Mouse (Mus musculus): ENCODE measurements at regions not wholly inside any gene's neighbourhood (a gene's known extent, or its start where the extent isn't known, plus 50 kb on each side); places are given as distances from the start of the nearest gene placed in this dataset.

DNA sequence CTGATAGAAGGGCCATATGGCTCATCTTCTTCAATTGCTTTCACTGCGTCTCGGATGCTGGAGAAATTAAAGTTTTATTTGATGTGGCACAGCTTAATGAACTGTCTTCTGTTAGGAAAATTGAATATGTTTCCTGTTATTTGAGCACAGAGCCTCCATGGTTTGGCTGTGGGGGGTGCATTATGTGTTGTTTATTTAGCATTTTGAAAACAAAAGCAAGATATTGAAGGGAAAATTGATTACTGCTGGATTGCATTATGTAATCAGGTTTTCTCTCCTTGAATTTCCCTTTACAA lies 268.8 kb downstream of the Meis1 start:
- Histone ChIP-seq H3K4me1 (replicated peaks) (peaks cover 26% of the 10 kb centered on the region), H3K27ac (ENCODE audit: poor library complexity, severe bottlenecking) (no peak overlapping the region), H3K4me2 (no peak overlapping the region), H3K9ac (no peak overlapping the region), H3K4me3 (no peak overlapping the region), H3K36me3 (no peaks in the 10 kb centered on the region), H3K27me3 (replicated peaks) (no peaks in the 10 kb centered on the region), H3K9me3 (replicated peaks) (no peaks in the 10 kb centered on the region)
- 79% methylated on average over 2 of the region's 2 CpGs for WGBS
- ATAC-seq (ENCODE audit: insufficient number of reproducible peaks, low FRiP score) = no peak

DNA sequence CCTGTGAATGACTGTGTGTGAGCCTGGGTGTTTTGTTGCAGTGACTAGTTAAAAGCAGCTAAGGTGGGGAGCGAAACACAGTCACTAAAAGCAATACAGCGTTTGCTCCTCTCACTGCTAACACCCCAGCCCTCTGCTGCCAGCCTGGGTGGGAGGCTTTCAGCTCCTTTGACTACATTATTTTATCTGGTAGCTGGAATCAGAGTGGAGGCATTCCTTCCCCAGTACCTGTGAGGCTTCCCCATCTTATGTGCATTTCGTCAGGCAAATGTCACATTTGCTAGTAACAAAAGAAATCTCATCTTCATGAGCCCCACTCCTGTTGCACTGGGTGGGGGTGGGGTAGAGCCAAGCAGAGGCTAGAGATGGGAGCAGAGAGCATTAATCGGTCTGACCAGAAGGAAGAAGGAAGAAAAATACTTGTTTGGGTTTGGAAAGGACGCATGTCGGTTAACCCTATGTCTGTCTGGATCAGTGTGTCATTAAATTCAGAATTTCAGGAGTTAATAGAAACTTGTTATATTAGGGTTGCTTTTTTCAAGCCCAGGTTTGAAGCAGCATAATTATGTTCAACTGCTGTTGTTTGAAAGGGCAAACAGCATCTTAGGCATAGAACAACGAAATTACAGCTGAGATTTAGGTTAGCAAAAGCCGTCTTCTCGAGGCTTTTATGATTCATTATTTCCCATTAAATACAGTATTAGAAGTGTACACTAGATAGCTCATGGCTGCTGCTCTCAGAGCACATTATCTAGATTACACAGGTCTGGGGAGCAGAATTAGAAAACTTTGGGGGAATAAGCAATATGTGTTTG lies 269.3 kb downstream of the Meis1 start:
- no peaks in the 10 kb centered on the region for H3K36me3 ChIP-seq
- H3K9ac ChIP-seq = no peak overlapping the region
- no peak overlapping the region for H3K27ac ChIP-seq (ENCODE audit: poor library complexity, severe bottlenecking)
- no peak for ATAC-seq (ENCODE audit: insufficient number of reproducible peaks, low FRiP score)
- no peaks in the 10 kb centered on the region for H3K9me3 ChIP-seq (replicated peaks)
- WGBS = 42% methylated on average over 9 of the region's 9 CpGs
- peaks cover 26% of the 10 kb centered on the region for H3K4me1 ChIP-seq (replicated peaks)
- no peak overlapping the region for H3K4me2 ChIP-seq
- H3K27me3 ChIP-seq (replicated peaks) = no peaks in the 10 kb centered on the region
- no peak overlapping the region for H3K4me3 ChIP-seq

DNA sequence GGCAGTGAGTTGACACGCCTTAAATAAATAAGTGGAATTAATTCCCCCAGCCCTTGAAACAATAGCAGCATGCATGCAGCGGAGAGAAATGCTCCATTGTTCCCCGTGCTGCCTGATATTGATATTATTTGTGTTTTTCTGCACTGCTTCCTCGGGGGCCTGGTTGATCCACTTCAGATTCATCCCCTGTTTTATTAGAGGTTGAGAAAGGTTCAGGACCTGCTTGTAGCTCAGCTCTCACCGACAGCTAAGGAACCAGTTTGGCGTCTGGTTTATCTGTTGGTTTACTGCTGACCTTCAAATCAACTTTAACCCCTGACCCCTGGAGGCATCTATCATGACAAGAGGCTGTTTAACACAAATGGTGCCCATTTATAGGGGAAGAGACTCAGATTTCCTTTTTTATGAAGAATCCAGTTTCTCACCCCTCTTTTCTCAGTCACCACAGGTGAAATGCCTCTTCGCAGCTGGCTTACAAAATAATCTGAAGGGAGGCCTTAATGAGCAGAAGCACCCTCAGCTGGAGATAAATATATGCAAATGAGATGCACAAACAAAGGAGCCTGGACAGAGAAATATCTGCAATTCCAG lies 270.8 kb downstream of the Meis1 start:
- Histone ChIP-seq H3K27ac (ENCODE audit: poor library complexity, severe bottlenecking) (no peak overlapping the region), H3K4me3 (no peak overlapping the region)
- no peak for ATAC-seq (ENCODE audit: insufficient number of reproducible peaks, low FRiP score)

DNA sequence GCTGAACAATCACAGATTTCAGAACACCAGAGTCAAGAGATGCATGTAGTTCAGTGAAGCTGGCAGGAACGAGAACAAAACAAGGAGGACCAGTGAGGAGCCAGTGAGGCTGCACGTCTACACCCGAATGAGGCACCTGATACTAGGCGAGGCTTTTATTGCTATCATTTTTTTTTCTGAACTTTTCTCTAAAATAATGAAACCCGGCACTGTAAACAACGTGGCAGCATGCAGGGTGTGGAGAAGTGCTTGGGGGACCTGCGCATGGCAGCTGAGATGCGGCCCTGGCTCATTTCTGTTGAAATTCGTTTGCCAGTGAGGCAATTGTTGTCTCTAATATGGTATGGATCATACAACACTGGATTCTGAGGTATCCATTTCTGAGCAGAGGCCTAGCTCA lies 271.4 kb downstream of the Meis1 start:
- no peak overlapping the region for H3K9ac ChIP-seq
- WGBS = 66% methylated on average over 9 of the region's 9 CpGs
- H3K9me3 ChIP-seq (replicated peaks) = no peaks in the 10 kb centered on the region
- peaks cover 21% of the 10 kb centered on the region for H3K4me1 ChIP-seq (replicated peaks)
- no peak overlapping the region for H3K4me2 ChIP-seq
- H3K36me3 ChIP-seq = no peaks in the 10 kb centered on the region
- no peak for ATAC-seq (ENCODE audit: insufficient number of reproducible peaks, low FRiP score)
- no peak overlapping the region for H3K4me3 ChIP-seq
- H3K27ac ChIP-seq (ENCODE audit: poor library complexity, severe bottlenecking) = no peak overlapping the region
- H3K27me3 ChIP-seq (replicated peaks) = no peaks in the 10 kb centered on the region

More for the DNA sequence above, 270.8 kb downstream of the Meis1 start:
- H3K4me1 ChIP-seq (replicated peaks) = peaks cover 21% of the 10 kb centered on the region
- WGBS = 32% methylated on average over 7 of the region's 7 CpGs
- H3K9ac ChIP-seq = no peak overlapping the region
- H3K27me3 ChIP-seq (replicated peaks) = no peaks in the 10 kb centered on the region
- H3K4me2 ChIP-seq = no peak overlapping the region
- H3K36me3 ChIP-seq = no peaks in the 10 kb centered on the region
- H3K9me3 ChIP-seq (replicated peaks) = no peaks in the 10 kb centered on the region

DNA sequence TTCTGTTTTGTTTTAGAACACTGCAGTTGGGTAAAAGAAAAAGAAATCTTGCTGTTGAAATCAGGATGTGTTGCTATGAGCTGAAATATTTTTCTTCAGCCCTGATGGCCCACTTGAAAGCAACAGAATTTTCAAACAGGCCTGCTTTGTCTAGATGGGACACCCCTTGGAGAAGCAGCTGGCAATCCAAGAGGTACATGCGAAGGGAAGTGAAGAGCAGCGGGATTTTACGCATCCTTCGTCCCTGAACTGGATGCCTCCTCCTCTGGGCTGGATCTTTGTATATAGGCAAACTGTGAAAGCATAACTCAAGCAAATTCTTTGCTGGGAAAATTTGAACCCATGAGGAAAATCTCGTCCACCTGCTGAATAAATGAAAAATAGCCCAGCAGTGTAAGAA lies 272.3 kb downstream of the Meis1 start:
- no peak for ATAC-seq (ENCODE audit: insufficient number of reproducible peaks, low FRiP score)
- H3K9ac ChIP-seq = no peak overlapping the region
- WGBS = 76% methylated on average over 5 of the region's 5 CpGs
- H3K27ac ChIP-seq (ENCODE audit: poor library complexity, severe bottlenecking) = no peak overlapping the region
- H3K4me1 ChIP-seq (replicated peaks) = peaks cover 18% of the 10 kb centered on the region
- H3K9me3 ChIP-seq (replicated peaks) = no peaks in the 10 kb centered on the region
- H3K27me3 ChIP-seq (replicated peaks) = no peaks in the 10 kb centered on the region
- no peaks in the 10 kb centered on the region for H3K36me3 ChIP-seq
- H3K4me3 ChIP-seq = no peak overlapping the region
- no peak overlapping the region for H3K4me2 ChIP-seq

DNA sequence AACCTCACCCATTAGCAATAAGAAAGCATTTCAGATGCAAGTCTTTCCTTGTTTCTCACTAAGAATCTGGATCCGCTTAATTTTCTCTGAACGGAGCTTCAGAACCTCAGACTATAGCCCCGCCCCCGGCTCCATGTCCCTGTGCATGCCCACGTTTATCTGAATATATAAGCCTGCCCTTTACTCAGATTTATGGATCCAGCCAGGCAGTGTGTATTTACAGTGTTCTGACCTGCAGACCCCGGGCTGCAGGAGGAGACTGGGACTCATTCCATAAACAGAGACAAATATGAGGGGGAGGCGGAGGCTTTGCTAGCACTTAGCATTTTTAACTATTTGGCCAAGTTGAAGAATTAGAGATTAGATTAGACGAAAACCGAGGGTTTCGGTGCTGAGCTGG lies 272.9 kb downstream of the Meis1 start:
- Histone ChIP-seq H3K36me3 (no peaks in the 10 kb centered on the region), H3K4me2 (no peak overlapping the region), H3K27me3 (replicated peaks) (no peaks in the 10 kb centered on the region), H3K4me3 (no peak overlapping the region), H3K9ac (no peak overlapping the region), H3K4me1 (replicated peaks) (peaks cover 16% of the 10 kb centered on the region), H3K27ac (ENCODE audit: poor library complexity, severe bottlenecking) (no peak overlapping the region), H3K9me3 (replicated peaks) (no peaks in the 10 kb centered on the region)
- WGBS = 46% methylated on average over 10 of the region's 10 CpGs
- no peak for ATAC-seq (ENCODE audit: insufficient number of reproducible peaks, low FRiP score)

DNA sequence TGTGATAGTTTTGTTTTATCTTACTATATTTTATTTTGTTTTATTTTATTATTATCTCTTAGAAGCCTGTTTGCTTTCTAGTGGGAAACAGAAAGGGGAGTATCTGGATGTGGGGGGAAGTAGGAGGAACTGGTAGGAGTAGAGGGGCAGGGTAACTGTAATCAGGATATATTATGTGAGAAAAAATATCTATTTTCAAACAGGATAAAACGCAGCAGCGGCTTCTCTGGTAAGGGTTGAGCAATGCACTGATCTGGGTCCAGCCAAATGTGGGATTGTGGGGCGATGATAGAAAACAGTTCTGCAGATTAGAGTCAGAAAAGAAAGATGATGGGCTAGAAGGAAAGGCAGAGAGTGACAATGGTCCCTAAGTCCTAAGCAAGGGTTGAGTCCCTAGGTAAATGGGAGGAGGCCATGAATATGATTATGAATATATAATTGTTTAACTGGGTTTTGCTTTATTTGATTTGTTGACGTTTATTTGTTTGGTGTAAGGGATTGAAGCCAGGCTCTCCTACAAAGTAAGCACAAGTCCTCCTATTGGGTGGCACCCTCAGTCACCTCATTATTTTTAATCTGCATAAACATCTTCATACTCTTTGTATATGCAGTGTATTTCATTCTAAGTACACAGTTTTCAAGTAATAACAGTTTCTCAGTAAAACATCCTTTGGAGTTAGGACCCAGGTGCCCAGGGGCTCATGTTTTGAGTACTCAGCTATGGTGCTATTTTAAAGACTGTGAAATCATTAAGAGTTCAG lies 283.7 kb downstream of the Meis1 start:
- H3K27me3 ChIP-seq (replicated peaks) = no peaks in the 10 kb centered on the region
- H3K4me3 ChIP-seq = no peak overlapping the region
- no peak overlapping the region for H3K9ac ChIP-seq
- H3K4me1 ChIP-seq (replicated peaks) = no peaks in the 10 kb centered on the region
- H3K36me3 ChIP-seq = no peaks in the 10 kb centered on the region
- WGBS = 81% methylated on average over 4 of the region's 4 CpGs
- no peaks in the 10 kb centered on the region for H3K9me3 ChIP-seq (replicated peaks)
- no peak for ATAC-seq (ENCODE audit: insufficient number of reproducible peaks, low FRiP score)
- H3K27ac ChIP-seq (ENCODE audit: poor library complexity, severe bottlenecking) = no peak overlapping the region
- H3K4me2 ChIP-seq = no peak overlapping the region

DNA sequence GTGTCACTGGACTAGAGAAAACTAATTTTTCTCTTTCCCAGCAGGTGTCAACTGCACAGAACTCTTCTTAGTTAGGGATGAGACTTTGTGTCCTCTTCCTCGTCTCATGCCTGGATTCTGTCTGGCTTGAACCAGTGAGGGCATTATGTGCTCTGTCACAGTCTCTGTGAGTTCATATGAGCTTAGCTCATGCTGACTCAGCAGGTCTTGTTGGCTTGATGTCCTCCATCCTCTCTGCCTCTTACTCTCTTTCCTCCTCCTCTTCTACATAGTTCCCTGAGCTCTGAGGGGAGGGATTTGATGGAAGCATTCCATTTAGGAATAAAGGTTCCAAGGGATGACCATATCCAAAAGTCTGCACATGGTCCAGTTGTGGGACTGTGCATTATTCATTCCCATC lies 284.7 kb downstream of the Meis1 start:
- Histone ChIP-seq H3K27ac (ENCODE audit: poor library complexity, severe bottlenecking) (no peak overlapping the region), H3K4me1 (replicated peaks) (no peaks in the 10 kb centered on the region), H3K27me3 (replicated peaks) (no peaks in the 10 kb centered on the region), H3K9me3 (replicated peaks) (no peaks in the 10 kb centered on the region), H3K4me2 (no peak overlapping the region), H3K36me3 (no peaks in the 10 kb centered on the region), H3K9ac (no peak overlapping the region), H3K4me3 (no peak overlapping the region)
- WGBS = 63% methylated on average over 1 of the region's 1 CpGs
- ATAC-seq (ENCODE audit: insufficient number of reproducible peaks, low FRiP score) = no peak

DNA sequence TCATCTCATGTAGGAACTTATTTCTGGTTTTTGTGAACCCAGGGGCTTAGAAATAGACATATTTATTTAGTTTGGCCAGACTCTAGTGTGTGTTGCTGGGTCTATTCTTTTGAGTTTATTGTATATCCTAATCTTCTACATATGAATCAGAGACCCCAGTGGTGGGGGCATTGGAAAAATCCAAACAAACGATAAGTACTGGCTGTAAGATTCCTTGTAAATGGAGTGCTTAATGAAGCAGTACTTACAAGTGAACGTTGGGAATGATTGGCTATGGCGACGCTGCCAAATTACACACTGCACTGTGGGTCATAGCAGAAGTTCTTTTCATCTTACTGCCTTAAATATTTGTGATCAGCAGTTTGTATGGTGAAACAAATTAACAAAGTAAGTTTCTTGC lies 289.0 kb downstream of the Meis1 start:
- H3K4me1 ChIP-seq (replicated peaks) = no peaks in the 10 kb centered on the region
- H3K36me3 ChIP-seq = no peaks in the 10 kb centered on the region
- H3K27ac ChIP-seq (ENCODE audit: poor library complexity, severe bottlenecking) = no peak overlapping the region
- H3K9me3 ChIP-seq (replicated peaks) = no peaks in the 10 kb centered on the region
- no peak for ATAC-seq (ENCODE audit: insufficient number of reproducible peaks, low FRiP score)
- H3K4me2 ChIP-seq = no peak overlapping the region
- H3K4me3 ChIP-seq = no peak overlapping the region
- 77% methylated on average over 4 of the region's 4 CpGs for WGBS
- H3K27me3 ChIP-seq (replicated peaks) = no peaks in the 10 kb centered on the region
- H3K9ac ChIP-seq = no peak overlapping the region

DNA sequence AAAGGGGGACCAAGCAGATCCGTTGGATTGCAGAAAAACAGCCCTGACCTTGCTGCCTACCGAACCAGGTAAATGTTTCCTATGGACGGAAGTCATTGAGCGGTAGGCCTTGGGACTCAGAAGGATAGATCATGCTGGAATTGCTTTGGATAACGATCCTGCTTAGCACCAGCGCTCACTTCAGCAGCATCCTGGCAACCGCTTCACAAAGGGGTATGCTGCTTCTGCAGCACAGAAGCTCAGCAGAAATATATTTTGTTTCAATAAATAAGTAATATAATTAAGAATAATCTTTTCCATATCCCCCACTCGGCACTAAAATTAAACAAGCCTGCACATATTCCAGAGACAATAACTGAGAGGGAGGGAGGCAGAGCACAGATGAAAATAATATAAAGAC lies 296.0 kb downstream of the Meis1 start:
- no peak for ATAC-seq (ENCODE audit: insufficient number of reproducible peaks, low FRiP score)
- Histone ChIP-seq H3K4me2 (no peak overlapping the region), H3K36me3 (no peaks in the 10 kb centered on the region), H3K27me3 (replicated peaks) (no peaks in the 10 kb centered on the region), H3K9me3 (replicated peaks) (no peaks in the 10 kb centered on the region), H3K27ac (ENCODE audit: poor library complexity, severe bottlenecking) (no peak overlapping the region), H3K4me3 (no peak overlapping the region), H3K4me1 (replicated peaks) (no peaks in the 10 kb centered on the region), H3K9ac (no peak overlapping the region)
- 84% methylated on average over 8 of the region's 8 CpGs for WGBS

DNA sequence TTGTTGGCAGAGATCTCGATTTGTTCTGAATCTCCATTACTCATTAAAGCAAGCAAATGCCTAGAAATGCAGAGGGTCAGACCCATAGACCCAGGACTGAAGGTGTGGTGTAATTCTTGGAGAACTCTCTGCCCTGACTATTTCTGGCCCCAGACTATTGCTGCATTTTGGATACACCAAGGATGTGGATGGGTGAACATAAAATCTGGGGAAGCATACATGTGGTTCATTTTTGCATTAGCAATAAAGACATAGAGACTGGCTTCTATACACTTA lies 303.0 kb downstream of the Meis1 start:
- H3K36me3 ChIP-seq = no peaks in the 10 kb centered on the region
- no peak overlapping the region for H3K4me3 ChIP-seq
- H3K9ac ChIP-seq = no peak overlapping the region
- H3K27ac ChIP-seq (ENCODE audit: poor library complexity, severe bottlenecking) = no peak overlapping the region
- WGBS = 66% methylated on average over 1 of the region's 1 CpGs
- H3K9me3 ChIP-seq (replicated peaks) = no peaks in the 10 kb centered on the region
- H3K4me1 ChIP-seq (replicated peaks) = no peaks in the 10 kb centered on the region
- no peaks in the 10 kb centered on the region for H3K27me3 ChIP-seq (replicated peaks)
- no peak overlapping the region for H3K4me2 ChIP-seq
- ATAC-seq (ENCODE audit: insufficient number of reproducible peaks, low FRiP score) = no peak
